Mouse (Mus musculus): ENCODE data around the gene Prkce. TPM values are rescaled to one million over a fixed set of nuclear protein-coding genes. Genes with fewer than 3 reads are reported as not detected.

Prkce gene
- polyA plus RNA-seq, 1 experiment from 2014 or later = 5.2 TPM

- Histone ChIP-seq H3K27me3 (replicated peaks; ENCODE audit: control insufficient read depth, insufficient read depth, low read length) (no peaks in the 10 kb centered on the region), H3K9ac (ENCODE audit: low read depth, low read length) (no peak overlapping the region), H3K36me3 (ENCODE audit: control insufficient read depth, insufficient read depth) (0 out of 2 replicates have a peak, but pooled peaks cover 4% of the 10 kb centered on the region), H3K27ac (ENCODE audit: low read depth, low read length) (no peak overlapping the region), H3K4me3 (ENCODE audit: low read depth, low read length) (no peak overlapping the region), H3K4me2 (replicated peaks; ENCODE audit: low read depth) (no peak overlapping the region), H3K9me3 (ENCODE audit: control insufficient read depth) (no peaks in the 10 kb centered on the region), H3K4me1 (replicated peaks; ENCODE audit: control insufficient read depth, insufficient read depth, low read length) (no peaks in the 10 kb centered on the region)
- TF ChIP-seq CTCF (IDR thresholded peaks at IDR 0.05; ENCODE audit: low read depth) = no peak
- 65% methylated on average over 5 of the region's 5 CpGs for WGBS
- no peak for ATAC-seq
Measured at GRCm38 (mm10) chr17:86586441-86586840, 418.9 kb downstream of the Prkce start.

DNA sequence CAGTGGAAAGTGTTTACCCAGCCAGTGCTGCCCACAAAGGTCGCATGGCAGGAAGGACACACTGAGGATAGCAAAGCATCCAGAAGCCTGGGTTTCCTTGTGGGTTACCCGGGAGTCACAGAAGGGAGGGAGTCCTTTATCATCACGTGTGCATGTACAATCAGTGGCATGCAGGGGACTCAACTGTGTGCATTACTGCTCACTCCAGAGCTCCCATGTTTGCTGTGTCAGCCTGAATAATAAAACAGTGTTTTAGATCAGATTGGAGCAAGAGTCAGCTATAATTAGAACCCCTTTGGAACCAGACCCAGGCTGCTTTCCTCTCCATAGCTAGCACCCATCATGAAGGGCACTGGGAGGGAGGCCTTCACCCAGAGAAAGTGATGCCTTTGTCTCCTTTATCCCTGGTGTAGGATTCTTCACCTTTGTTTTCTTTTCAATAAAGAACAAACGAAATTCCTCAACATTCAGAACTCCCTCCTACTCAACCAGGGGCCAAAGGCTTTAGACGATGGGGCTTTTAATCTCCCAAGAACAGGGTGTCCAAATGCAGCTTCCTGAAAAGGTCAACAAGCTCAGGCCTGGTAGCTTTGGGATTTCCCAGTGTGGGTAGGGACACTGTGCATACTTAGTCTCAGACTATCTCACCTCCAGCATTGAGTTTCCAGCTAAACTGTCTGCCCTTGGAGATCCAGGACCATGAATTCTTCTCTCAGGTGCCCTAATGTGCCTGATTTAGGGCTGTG is 421.3 kb downstream of the Prkce start:
- Histone ChIP-seq H3K36me3 (ENCODE audit: control insufficient read depth, insufficient read depth) (0 out of 2 replicates have a peak, but pooled peaks cover 4% of the 10 kb centered on the region), H3K4me3 (ENCODE audit: low read depth, low read length) (no peak overlapping the region), H3K9me3 (ENCODE audit: control insufficient read depth) (no peaks in the 10 kb centered on the region), H3K9ac (ENCODE audit: low read depth, low read length) (no peak overlapping the region), H3K27ac (ENCODE audit: low read depth, low read length) (no peak overlapping the region), H3K4me1 (replicated peaks; ENCODE audit: control insufficient read depth, insufficient read depth, low read length) (no peaks in the 10 kb centered on the region), H3K4me2 (replicated peaks; ENCODE audit: low read depth) (no peak overlapping the region), H3K27me3 (replicated peaks; ENCODE audit: control insufficient read depth, insufficient read depth, low read length) (no peaks in the 10 kb centered on the region)
- no peak for TF ChIP-seq CTCF (IDR thresholded peaks at IDR 0.05; ENCODE audit: low read depth)
- ATAC-seq = no peak
- WGBS = 55% methylated on average over 5 of the region's 5 CpGs

DNA sequence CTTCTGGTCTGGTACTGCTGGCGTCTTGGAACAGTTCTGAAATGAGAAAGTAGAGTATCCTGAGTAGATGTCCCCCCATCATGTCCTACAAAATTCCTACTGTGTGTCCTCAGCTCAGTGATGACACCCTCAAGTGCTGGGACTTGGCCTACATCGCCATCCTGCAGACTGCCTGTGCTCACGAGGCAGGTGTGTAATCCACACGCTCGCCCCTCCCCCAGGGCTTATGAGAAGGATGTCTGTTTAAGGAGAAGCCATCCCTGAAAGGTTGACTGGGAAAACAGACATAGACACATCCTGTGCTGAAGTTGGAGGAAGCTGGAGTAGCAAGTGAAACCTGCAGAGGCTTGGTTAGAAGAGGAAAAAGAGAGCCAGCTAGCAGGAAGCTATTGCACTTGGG is 422.1 kb downstream of the Prkce start:
- H3K27me3 ChIP-seq (replicated peaks; ENCODE audit: control insufficient read depth, insufficient read depth, low read length) = no peaks in the 10 kb centered on the region
- H3K9ac ChIP-seq (ENCODE audit: low read depth, low read length) = no peak overlapping the region
- no peak overlapping the region for H3K4me2 ChIP-seq (replicated peaks; ENCODE audit: low read depth)
- no peaks in the 10 kb centered on the region for H3K9me3 ChIP-seq (ENCODE audit: control insufficient read depth)
- ATAC-seq = no peak
- H3K4me1 ChIP-seq (replicated peaks; ENCODE audit: control insufficient read depth, insufficient read depth, low read length) = no peaks in the 10 kb centered on the region
- 0 out of 2 replicates have a peak, but pooled peaks cover 4% of the 10 kb centered on the region for H3K36me3 ChIP-seq (ENCODE audit: control insufficient read depth, insufficient read depth)
- 94% methylated on average over 5 of the region's 5 CpGs for WGBS
- H3K27ac ChIP-seq (ENCODE audit: low read depth, low read length) = no peak overlapping the region
- no peak for TF ChIP-seq CTCF (IDR thresholded peaks at IDR 0.05; ENCODE audit: low read depth)
- no peak overlapping the region for H3K4me3 ChIP-seq (ENCODE audit: low read depth, low read length)

DNA sequence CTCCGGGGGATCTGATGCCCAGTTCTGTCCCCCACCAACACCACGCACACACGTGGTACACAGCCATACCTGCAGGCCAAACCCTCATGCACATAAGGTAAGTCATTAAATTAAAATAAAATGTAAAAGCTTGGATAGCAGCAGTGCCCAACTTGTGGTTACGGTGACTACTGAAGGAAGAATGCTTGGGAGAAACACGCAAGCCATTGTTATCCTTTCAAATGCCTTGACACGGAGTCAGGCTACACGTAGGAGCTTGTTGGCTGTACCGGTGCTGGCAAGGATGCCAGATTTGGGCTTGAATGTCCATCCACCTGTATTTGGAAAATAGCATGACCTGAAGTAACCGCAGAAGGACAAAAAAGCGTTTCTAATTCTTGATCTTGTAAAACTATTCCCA is 423.7 kb downstream of the Prkce start:
- H3K27me3 ChIP-seq (replicated peaks; ENCODE audit: control insufficient read depth, insufficient read depth, low read length) = no peaks in the 10 kb centered on the region
- no peak overlapping the region for H3K4me2 ChIP-seq (replicated peaks; ENCODE audit: low read depth)
- WGBS = 92% methylated on average over 10 of the region's 10 CpGs

GRCm38 (mm10) chr17:86592991-86593586 is 425.5 kb downstream of the Prkce start:
- Histone ChIP-seq H3K4me2 (replicated peaks; ENCODE audit: low read depth) (no peak overlapping the region), H3K36me3 (ENCODE audit: control insufficient read depth, insufficient read depth) (0 out of 2 replicates have a peak, but pooled peaks cover 4% of the 10 kb centered on the region), H3K4me3 (ENCODE audit: low read depth, low read length) (no peak overlapping the region), H3K9ac (ENCODE audit: low read depth, low read length) (no peak overlapping the region), H3K27me3 (replicated peaks; ENCODE audit: control insufficient read depth, insufficient read depth, low read length) (no peaks in the 10 kb centered on the region), H3K27ac (ENCODE audit: low read depth, low read length) (no peak overlapping the region), H3K4me1 (replicated peaks; ENCODE audit: control insufficient read depth, insufficient read depth, low read length) (no peaks in the 10 kb centered on the region), H3K9me3 (ENCODE audit: control insufficient read depth) (no peaks in the 10 kb centered on the region)
- WGBS = 52% methylated on average over 6 of the region's 6 CpGs
- TF ChIP-seq CTCF (IDR thresholded peaks at IDR 0.05; ENCODE audit: low read depth) = no peak
- no peak for ATAC-seq

More for the DNA sequence above, 423.7 kb downstream of the Prkce start:
- ATAC-seq = no peak
- no peak overlapping the region for H3K4me3 ChIP-seq (ENCODE audit: low read depth, low read length)
- no peaks in the 10 kb centered on the region for H3K9me3 ChIP-seq (ENCODE audit: control insufficient read depth)
- no peak overlapping the region for H3K9ac ChIP-seq (ENCODE audit: low read depth, low read length)
- no peaks in the 10 kb centered on the region for H3K4me1 ChIP-seq (replicated peaks; ENCODE audit: control insufficient read depth, insufficient read depth, low read length)
- H3K27ac ChIP-seq (ENCODE audit: low read depth, low read length) = no peak overlapping the region
- no peak for TF ChIP-seq CTCF (IDR thresholded peaks at IDR 0.05; ENCODE audit: low read depth)
- H3K36me3 ChIP-seq (ENCODE audit: control insufficient read depth, insufficient read depth) = 0 out of 2 replicates have a peak, but pooled peaks cover 4% of the 10 kb centered on the region

DNA sequence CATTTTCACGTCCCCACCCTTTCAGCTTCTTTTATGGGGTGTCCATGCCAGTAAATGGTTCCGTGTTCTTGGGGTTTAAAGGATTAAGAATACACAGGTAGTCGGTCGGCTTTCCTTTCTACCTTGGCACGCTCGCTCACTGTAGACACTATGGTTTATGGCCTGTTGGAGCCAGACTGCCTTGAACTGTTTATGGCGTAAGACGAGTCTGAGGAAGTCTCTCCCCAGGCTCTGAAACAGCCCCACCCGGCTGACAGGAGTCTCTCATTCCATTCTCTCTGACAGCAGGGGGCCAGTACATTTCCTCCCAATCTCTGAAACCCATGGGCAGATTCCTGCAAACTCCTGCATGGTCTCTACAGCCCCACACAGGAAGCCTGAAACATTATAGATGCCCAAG is 427.9 kb downstream of the Prkce start:
- Histone ChIP-seq H3K9ac (ENCODE audit: low read depth, low read length) (no peak overlapping the region), H3K4me1 (replicated peaks; ENCODE audit: control insufficient read depth, insufficient read depth, low read length) (0 out of 2 replicates have a peak, but pooled peaks cover 2% of the 10 kb centered on the region), H3K27me3 (replicated peaks; ENCODE audit: control insufficient read depth, insufficient read depth, low read length) (no peaks in the 10 kb centered on the region), H3K27ac (ENCODE audit: low read depth, low read length) (no peak overlapping the region), H3K36me3 (ENCODE audit: control insufficient read depth, insufficient read depth) (no peaks in the 10 kb centered on the region), H3K9me3 (ENCODE audit: control insufficient read depth) (no peaks in the 10 kb centered on the region), H3K4me3 (ENCODE audit: low read depth, low read length) (no peak overlapping the region), H3K4me2 (replicated peaks; ENCODE audit: low read depth) (no peak overlapping the region)
- 29% methylated on average over 9 of the region's 9 CpGs for WGBS
- ATAC-seq = no peak
- no peak for TF ChIP-seq CTCF (IDR thresholded peaks at IDR 0.05; ENCODE audit: low read depth)
